Mouse (Mus musculus): ENCODE data around the gene Magi2. TPM values are rescaled to one million over a fixed set of nuclear protein-coding genes. Genes with fewer than 3 reads are reported as not detected.

Gene Magi2
- polyA plus RNA-seq, 1 experiment from 2014 or later: 15.2 TPM

- Histone ChIP-seq H3K36me3 (ENCODE audit: insufficient read depth, low read length) (no peaks in the 10 kb centered on the region), H3K4me2 (replicated peaks; ENCODE audit: low read depth, low read length) (no peak overlapping the region), H3K27me3 (ENCODE audit: insufficient read depth, low read length) (no peaks in the 10 kb centered on the region), H3K4me3 (ENCODE audit: low read length) (no peak overlapping the region), H3K27ac (ENCODE audit: low read length) (no peak overlapping the region), H3K9me3 (ENCODE audit: low read length) (no peaks in the 10 kb centered on the region), H3K4me1 (ENCODE audit: insufficient read depth, low read length) (no peaks in the 10 kb centered on the region), H3K9ac (replicated peaks; ENCODE audit: low read length) (no peak overlapping the region)
- WGBS: 70% methylated on average over 3 of the region's 3 CpGs
- ATAC-seq (ENCODE audit: low FRiP score, low TSS enrichment): peak; percentile 65; the same call in 1 of the 2 replicates
Measured at GRCm38 (mm10) chr5:20583639-20584038, 1356.8 kb downstream of the Magi2 start.

DNA sequence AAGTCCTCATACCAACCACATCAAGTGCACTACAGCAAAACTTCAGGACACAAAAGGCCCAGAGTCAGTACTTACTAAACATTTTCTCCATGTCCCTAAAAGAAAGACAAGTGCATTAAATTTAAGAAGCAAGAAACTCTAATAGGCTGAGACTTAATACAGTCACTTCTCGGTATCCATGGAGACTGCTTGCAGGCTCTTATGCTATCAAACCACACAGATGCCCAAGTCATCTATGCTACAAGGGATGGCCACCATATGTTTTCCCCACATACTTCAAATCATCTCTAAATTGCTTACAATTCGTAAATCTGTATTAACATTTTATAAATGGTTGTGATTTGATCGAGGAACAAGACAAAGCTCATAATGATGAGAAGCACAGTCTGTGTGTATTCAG lies 1357.9 kb downstream of the Magi2 start:
- 87% methylated on average over 3 of the region's 3 CpGs for WGBS
- Histone ChIP-seq H3K27me3 (ENCODE audit: insufficient read depth, low read length) (no peaks in the 10 kb centered on the region), H3K36me3 (ENCODE audit: insufficient read depth, low read length) (no peaks in the 10 kb centered on the region), H3K9me3 (ENCODE audit: low read length) (no peaks in the 10 kb centered on the region), H3K4me1 (ENCODE audit: insufficient read depth, low read length) (no peaks in the 10 kb centered on the region), H3K9ac (replicated peaks; ENCODE audit: low read length) (no peak overlapping the region), H3K4me2 (replicated peaks; ENCODE audit: low read depth, low read length) (no peak overlapping the region), H3K27ac (ENCODE audit: low read length) (no peak overlapping the region), H3K4me3 (ENCODE audit: low read length) (no peak overlapping the region)
- no peak for ATAC-seq (ENCODE audit: low FRiP score, low TSS enrichment)

DNA sequence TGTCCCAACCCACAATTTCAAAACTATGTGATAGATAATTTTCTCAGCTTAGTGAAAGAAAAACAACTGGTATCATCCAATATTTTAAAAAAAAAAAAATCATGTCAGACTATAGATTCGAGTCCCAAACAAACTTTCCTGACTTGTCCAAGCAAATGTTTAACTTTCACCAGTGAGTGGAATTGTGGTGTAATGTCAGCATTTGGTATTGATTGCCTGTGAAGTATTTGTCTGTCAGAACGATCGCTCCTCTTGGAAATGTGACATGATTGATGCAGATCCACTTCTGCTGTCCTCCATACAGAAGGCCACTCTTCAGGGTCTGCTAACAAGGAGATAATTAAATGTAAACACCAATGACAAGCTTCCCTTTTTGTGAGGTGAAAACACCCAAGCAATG lies 1362.9 kb downstream of the Magi2 start:
- Histone ChIP-seq H3K27me3 (ENCODE audit: insufficient read depth, low read length) (no peaks in the 10 kb centered on the region), H3K4me3 (ENCODE audit: low read length) (no peak overlapping the region), H3K4me2 (replicated peaks; ENCODE audit: low read depth, low read length) (no peak overlapping the region), H3K4me1 (ENCODE audit: insufficient read depth, low read length) (no peaks in the 10 kb centered on the region), H3K27ac (ENCODE audit: low read length) (no peak overlapping the region), H3K36me3 (ENCODE audit: insufficient read depth, low read length) (no peaks in the 10 kb centered on the region), H3K9me3 (ENCODE audit: low read length) (no peaks in the 10 kb centered on the region), H3K9ac (replicated peaks; ENCODE audit: low read length) (no peak overlapping the region)
- ATAC-seq (ENCODE audit: low FRiP score, low TSS enrichment): no peak
- 49% methylated on average over 3 of the region's 3 CpGs for WGBS

GRCm38 (mm10) chr5:20598196-20598595 lies 1371.4 kb downstream of the Magi2 start:
- H3K4me3 ChIP-seq (ENCODE audit: low read length): no peak overlapping the region
- H3K27ac ChIP-seq (ENCODE audit: low read length): no peak overlapping the region
- H3K9ac ChIP-seq (replicated peaks; ENCODE audit: low read length): no peak overlapping the region
- WGBS: 69% methylated on average over 3 of the region's 3 CpGs
- H3K36me3 ChIP-seq (ENCODE audit: insufficient read depth, low read length): no peaks in the 10 kb centered on the region
- no peaks in the 10 kb centered on the region for H3K4me1 ChIP-seq (ENCODE audit: insufficient read depth, low read length)
- ATAC-seq (ENCODE audit: low FRiP score, low TSS enrichment): no peak
- H3K9me3 ChIP-seq (ENCODE audit: low read length): no peaks in the 10 kb centered on the region
- no peaks in the 10 kb centered on the region for H3K27me3 ChIP-seq (ENCODE audit: insufficient read depth, low read length)
- no peak overlapping the region for H3K4me2 ChIP-seq (replicated peaks; ENCODE audit: low read depth, low read length)

DNA sequence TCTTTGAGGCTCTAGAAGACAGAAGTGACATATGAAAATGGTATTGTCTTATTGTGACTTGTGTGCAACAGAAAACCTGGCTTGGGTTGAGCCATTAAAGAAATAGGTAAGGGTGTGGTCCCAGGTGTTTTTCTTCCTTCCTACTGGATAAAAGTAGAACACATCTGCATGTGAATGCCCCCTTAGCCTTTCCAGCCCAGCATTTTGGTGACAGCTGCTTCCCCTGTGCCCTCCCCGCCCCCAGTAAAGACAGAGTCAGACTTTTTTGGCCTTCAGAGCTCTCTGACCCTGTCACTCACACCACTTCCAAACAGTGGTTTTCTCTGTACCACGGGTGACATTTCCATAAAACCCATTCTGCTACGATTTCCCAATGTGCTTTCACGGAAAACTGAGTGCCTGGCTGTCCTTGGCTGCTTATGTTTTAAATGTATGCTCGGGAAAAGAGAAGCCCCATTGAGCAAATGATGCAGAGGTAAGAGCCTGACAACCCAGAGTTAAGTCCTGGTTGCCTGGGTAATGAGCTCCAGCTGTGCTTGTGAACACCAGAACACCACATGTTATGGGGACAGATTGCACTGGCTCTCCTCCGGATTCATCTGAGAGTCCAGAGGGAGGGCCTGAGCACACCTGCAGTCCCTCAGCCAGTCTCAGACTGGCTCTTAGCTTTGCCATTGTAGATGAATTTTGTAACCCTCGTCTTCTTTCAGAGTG lies 1377.1 kb downstream of the Magi2 start:
- H3K27me3 ChIP-seq (ENCODE audit: insufficient read depth, low read length): no peaks in the 10 kb centered on the region
- H3K9ac ChIP-seq (replicated peaks; ENCODE audit: low read length): no peak overlapping the region
- no peak for ATAC-seq (ENCODE audit: low FRiP score, low TSS enrichment)
- no peaks in the 10 kb centered on the region for H3K9me3 ChIP-seq (ENCODE audit: low read length)
- H3K4me1 ChIP-seq (ENCODE audit: insufficient read depth, low read length): no peaks in the 10 kb centered on the region
- 44% methylated on average over 7 of the region's 7 CpGs for WGBS
- no peak overlapping the region for H3K4me3 ChIP-seq (ENCODE audit: low read length)
- H3K4me2 ChIP-seq (replicated peaks; ENCODE audit: low read depth, low read length): no peak overlapping the region
- no peak overlapping the region for H3K27ac ChIP-seq (ENCODE audit: low read length)
- H3K36me3 ChIP-seq (ENCODE audit: insufficient read depth, low read length): no peaks in the 10 kb centered on the region

- Histone ChIP-seq H3K4me1 (ENCODE audit: insufficient read depth, low read length) (no peaks in the 10 kb centered on the region), H3K27ac (ENCODE audit: low read length) (no peak overlapping the region), H3K27me3 (ENCODE audit: insufficient read depth, low read length) (no peaks in the 10 kb centered on the region), H3K9me3 (ENCODE audit: low read length) (no peaks in the 10 kb centered on the region), H3K4me2 (replicated peaks; ENCODE audit: low read depth, low read length) (no peak overlapping the region), H3K9ac (replicated peaks; ENCODE audit: low read length) (no peak overlapping the region), H3K4me3 (ENCODE audit: low read length) (no peak overlapping the region), H3K36me3 (ENCODE audit: insufficient read depth, low read length) (no peaks in the 10 kb centered on the region)
- no peak for ATAC-seq (ENCODE audit: low FRiP score, low TSS enrichment)
- 65% methylated on average over 5 of the region's 5 CpGs for WGBS
Measured at GRCm38 (mm10) chr5:20606497-20606896, 1379.7 kb downstream of the Magi2 start.

DNA sequence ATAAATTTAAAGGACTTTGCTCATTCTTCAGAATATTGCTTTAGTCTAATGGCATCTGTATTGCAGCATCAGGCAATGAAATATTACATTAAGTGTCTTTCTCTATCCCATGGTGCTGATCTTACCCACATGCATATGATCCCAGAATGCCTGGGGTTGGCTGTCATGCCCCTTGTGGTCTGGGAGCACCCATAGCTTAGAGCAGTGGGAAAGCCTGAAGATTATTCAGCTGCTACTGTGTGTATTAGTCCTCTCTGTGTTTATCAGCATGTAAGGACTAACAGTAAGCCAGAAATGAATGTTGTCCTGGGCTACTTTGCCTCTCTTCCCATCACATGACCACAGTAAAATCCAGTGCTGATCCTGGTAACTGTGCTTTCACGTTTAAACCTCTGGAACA lies 1380.7 kb downstream of the Magi2 start:
- H3K4me1 ChIP-seq (ENCODE audit: insufficient read depth, low read length): no peaks in the 10 kb centered on the region
- WGBS: 73% methylated on average over 1 of the region's 1 CpGs
- no peak for ATAC-seq (ENCODE audit: low FRiP score, low TSS enrichment)

GRCm38 (mm10) chr5:20609206-20609935 lies 1382.5 kb downstream of the Magi2 start:
- WGBS: 70% methylated on average over 12 of the region's 12 CpGs
- ATAC-seq (ENCODE audit: low FRiP score, low TSS enrichment): peak; percentile 39; the same call in 1 of the 2 replicates
- Histone ChIP-seq H3K4me1 (ENCODE audit: insufficient read depth, low read length) (no peaks in the 10 kb centered on the region), H3K27me3 (ENCODE audit: insufficient read depth, low read length) (no peaks in the 10 kb centered on the region), H3K4me3 (ENCODE audit: low read length) (no peak overlapping the region), H3K36me3 (ENCODE audit: insufficient read depth, low read length) (no peaks in the 10 kb centered on the region), H3K9me3 (ENCODE audit: low read length) (no peaks in the 10 kb centered on the region), H3K27ac (ENCODE audit: low read length) (no peak overlapping the region), H3K4me2 (replicated peaks; ENCODE audit: low read depth, low read length) (no peak overlapping the region), H3K9ac (replicated peaks; ENCODE audit: low read length) (no peak overlapping the region)

More for the DNA sequence above, 1380.7 kb downstream of the Magi2 start:
- Histone ChIP-seq H3K4me3 (ENCODE audit: low read length) (no peak overlapping the region), H3K9ac (replicated peaks; ENCODE audit: low read length) (no peak overlapping the region), H3K9me3 (ENCODE audit: low read length) (no peaks in the 10 kb centered on the region), H3K27ac (ENCODE audit: low read length) (no peak overlapping the region), H3K4me2 (replicated peaks; ENCODE audit: low read depth, low read length) (no peak overlapping the region), H3K36me3 (ENCODE audit: insufficient read depth, low read length) (no peaks in the 10 kb centered on the region), H3K27me3 (ENCODE audit: insufficient read depth, low read length) (no peaks in the 10 kb centered on the region)

- Histone ChIP-seq H3K4me1 (ENCODE audit: insufficient read depth, low read length) (no peaks in the 10 kb centered on the region), H3K4me2 (replicated peaks; ENCODE audit: low read depth, low read length) (no peak overlapping the region), H3K9me3 (ENCODE audit: low read length) (no peaks in the 10 kb centered on the region), H3K36me3 (ENCODE audit: insufficient read depth, low read length) (no peaks in the 10 kb centered on the region), H3K27me3 (ENCODE audit: insufficient read depth, low read length) (no peaks in the 10 kb centered on the region), H3K27ac (ENCODE audit: low read length) (no peak overlapping the region), H3K4me3 (ENCODE audit: low read length) (no peak overlapping the region), H3K9ac (replicated peaks; ENCODE audit: low read length) (no peak overlapping the region)
- WGBS: 52% methylated on average over 2 of the region's 2 CpGs
- ATAC-seq (ENCODE audit: low FRiP score, low TSS enrichment): no peak
Measured at GRCm38 (mm10) chr5:20610640-20611039, 1383.8 kb downstream of the Magi2 start.

DNA sequence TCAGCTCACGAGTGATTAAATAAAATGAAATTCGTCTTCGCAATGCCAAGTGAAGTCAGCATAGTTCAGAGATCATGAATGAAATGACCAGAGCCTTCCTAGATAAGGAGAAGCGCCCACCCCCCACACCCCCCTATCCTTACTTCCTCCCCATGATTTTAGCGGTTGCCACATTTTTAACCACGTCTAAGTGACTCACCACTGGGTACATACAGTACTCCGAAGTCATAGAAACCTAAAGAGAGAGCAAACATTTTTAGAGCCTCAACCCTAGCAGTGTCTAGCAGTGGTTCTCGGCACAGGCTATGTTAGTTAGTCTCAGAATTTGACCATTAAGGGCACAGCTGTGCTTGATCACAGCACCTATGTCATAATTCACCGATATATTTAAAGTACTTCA lies 1385.8 kb downstream of the Magi2 start:
- Histone ChIP-seq H3K4me2 (replicated peaks; ENCODE audit: low read depth, low read length) (no peak overlapping the region), H3K27me3 (ENCODE audit: insufficient read depth, low read length) (no peaks in the 10 kb centered on the region), H3K4me3 (ENCODE audit: low read length) (no peak overlapping the region), H3K4me1 (ENCODE audit: insufficient read depth, low read length) (no peaks in the 10 kb centered on the region), H3K9me3 (ENCODE audit: low read length) (no peaks in the 10 kb centered on the region), H3K9ac (replicated peaks; ENCODE audit: low read length) (no peak overlapping the region), H3K27ac (ENCODE audit: low read length) (no peak overlapping the region), H3K36me3 (ENCODE audit: insufficient read depth, low read length) (no peaks in the 10 kb centered on the region)
- 90% methylated on average over 9 of the region's 9 CpGs for WGBS
- ATAC-seq (ENCODE audit: low FRiP score, low TSS enrichment): no peak

Measured in kidney, embryonic 16.5 days (tissue).